Mouse (Mus musculus) Muller cell, postnatal 12 days (primary cell): Measurements from ENCODE around the gene Sdccag8.
A peak's percentile ranks its signal among the peaks of the same experiment; 100 is the strongest.
"Not testable (repeated sequence)": the region's sequence is repeated elsewhere in the genome, so short reads cannot be mapped to it uniquely, and the experiment has no call there.

ENCODE experiments used
- DNase-seq: peaks from one replicate; pipeline ENCODE4 v3.0.0-alpha.2; 2015; ENCODE audit errors: inconsistent ontology term

The Sdccag8 gene

GRCm38 (mm10) chr1:176877756-176878155 is 63.3 kb downstream of the Sdccag8 start:
- DNase-seq: peak; percentile 48

- DNase-seq: peak; percentile 49
Measured at GRCm38 (mm10) chr1:176879005-176879404, 64.5 kb downstream of the Sdccag8 start.

GRCm38 (mm10) chr1:176879614-176880013 is 65.2 kb downstream of the Sdccag8 start:
- DNase-seq: peak; percentile 33

GRCm38 (mm10) chr1:176880101-176880500 is 65.6 kb downstream of the Sdccag8 start:
- DNase-seq: peak; percentile 87

- no peak for DNase-seq
Measured at GRCm38 (mm10) chr1:176880943-176881342, 66.5 kb downstream of the Sdccag8 start.

- no peak for DNase-seq
Measured at GRCm38 (mm10) chr1:176885207-176885933, 70.9 kb downstream of the Sdccag8 start.

- no peak for DNase-seq
Measured at GRCm38 (mm10) chr1:176886002-176886401, 71.5 kb downstream of the Sdccag8 start.

- no peak for DNase-seq
Measured at GRCm38 (mm10) chr1:176903741-176904140, 89.3 kb downstream of the Sdccag8 start.

- peak; percentile 78 for DNase-seq
Measured at GRCm38 (mm10) chr1:176915946-176916345, 101.5 kb downstream of the Sdccag8 start.

GRCm38 (mm10) chr1:176919486-176919885 is 105.0 kb downstream of the Sdccag8 start:
- no peak for DNase-seq

GRCm38 (mm10) chr1:176922842-176923241 is 108.4 kb downstream of the Sdccag8 start:
- no peak for DNase-seq

- DNase-seq: no peak
Measured at GRCm38 (mm10) chr1:176926009-176926408, 111.5 kb downstream of the Sdccag8 start.

GRCm38 (mm10) chr1:176927312-176927711 is 112.9 kb downstream of the Sdccag8 start:
- DNase-seq: no peak

GRCm38 (mm10) chr1:176929710-176930109 is 115.2 kb downstream of the Sdccag8 start:
- DNase-seq: no peak

- DNase-seq: no peak
Measured at GRCm38 (mm10) chr1:176930574-176930973, 116.1 kb downstream of the Sdccag8 start.

- no peak for DNase-seq
Measured at GRCm38 (mm10) chr1:176930981-176931500, 116.6 kb downstream of the Sdccag8 start.

GRCm38 (mm10) chr1:176931511-176931910 is 117.1 kb downstream of the Sdccag8 start:
- DNase-seq: no peak

- DNase-seq: no peak
Measured at GRCm38 (mm10) chr1:176932320-176932950, 118.0 kb downstream of the Sdccag8 start.

GRCm38 (mm10) chr1:176933319-176933718 is 118.9 kb downstream of the Sdccag8 start:
- DNase-seq: no peak

GRCm38 (mm10) chr1:176934043-176934762 is 119.7 kb downstream of the Sdccag8 start:
- no peak for DNase-seq

GRCm38 (mm10) chr1:176939901-176940341 is 125.5 kb downstream of the Sdccag8 start:
- DNase-seq: no peak

GRCm38 (mm10) chr1:176941286-176941990 is 127.0 kb downstream of the Sdccag8 start:
- not testable (repeated sequence) for DNase-seq
